Comparison of ENCODE assay signal across 17 mouse cellular contexts in genomic region chr10:8498951-8499891, GRCm38 (mm10). TPM values are rescaled to one million over a fixed set of nuclear protein-coding genes. Genes with fewer than 3 reads are reported as not detected.
A peak's percentile ranks its signal among the peaks of the same experiment; 100 is the strongest.
DNase-seq lines count a peak whose midpoint lies in the region; ATAC-seq lines count a peak whose summit lies in the region.
"Had no signal": no experiment of that assay in that cellular context is flagged by ENCODE, and none has a peak within 500 bp of the region (broad histone marks: within the 10 kb centered on the region; RNA-seq: fewer than 3 reads in every experiment).

No protein-coding gene starts in this region.

- no peak overlapping the region for H3K27ac ChIP-seq in liver, embryonic 11.5 days (ENCODE audit: low read depth, low read length)
- H3K27ac ChIP-seq: limb, embryonic 12.5 days; midbrain, embryonic 13.5 days; neural tube, embryonic 15.5 days had no signal

- H3K4me1 ChIP-seq in liver, embryonic 11.5 days (replicated peaks; ENCODE audit: control insufficient read depth, insufficient read depth, low read length): no peaks in the 10 kb centered on the region

- H3K4me3 ChIP-seq in liver, embryonic 11.5 days (ENCODE audit: low read depth, low read length): no peak overlapping the region
- H3K4me3 ChIP-seq: erythroblast, embryonic 14.5 days; limb, embryonic 12.5 days; midbrain, embryonic 13.5 days; neural tube, embryonic 15.5 days had no signal

- DNase-seq in gastrocnemius, adult 18-20 months (ENCODE audit: low spot score): peak; percentile 24
- DNase-seq in gastrocnemius, adult 8-10 months (ENCODE audit: low spot score in 2 of 2): no peak
- peak; percentile 21 for DNase-seq in retina, embryonic 14.5 days (ENCODE audit: low spot score)
- no peak for DNase-seq in retina, postnatal 1 day
- DNase-seq in cerebellum, adult 11-12 months: peak; percentile 86
- DNase-seq in gonadal fat pad, adult 2 months (ENCODE audit: low read depth): peak; percentile 81
- no peak for DNase-seq in liver, embryonic 11.5 days (ENCODE audit: low spot score)
- DNase-seq: embryo, embryonic 11 days; heart, postnatal 4 days; kidney, adult 18-20 months; right cerebral cortex, postnatal 14 days had no signal

- no peaks in the 10 kb centered on the region for H3K9me3 ChIP-seq in liver, embryonic 11.5 days (ENCODE audit: control insufficient read depth, low read length)
- H3K9me3 ChIP-seq: limb, embryonic 12.5 days; midbrain, embryonic 13.5 days; neural tube, embryonic 15.5 days had no signal

- H3K36me3 ChIP-seq in liver, embryonic 11.5 days (ENCODE audit: control insufficient read depth, insufficient read depth, low read length): no peaks in the 10 kb centered on the region
- H3K36me3 ChIP-seq: limb, embryonic 12.5 days; midbrain, embryonic 13.5 days; neural tube, embryonic 15.5 days had no signal

- no peak overlapping the region for H3K9ac ChIP-seq in liver, embryonic 11.5 days (ENCODE audit: low read depth, low read length)
- H3K9ac ChIP-seq: limb, embryonic 12.5 days; midbrain, embryonic 13.5 days; neural tube, embryonic 15.5 days had no signal

- ATAC-seq in liver, embryonic 11.5 days (replicated peaks; ENCODE audit: low FRiP score): no peak
- ATAC-seq in megakaryocyte progenitor cell, adult 5-6 weeks (replicated peaks; ENCODE audit: poor library complexity): no peak
- ATAC-seq: midbrain, embryonic 13.5 days had no signal

- no peaks in the 10 kb centered on the region for H3K27me3 ChIP-seq in liver, embryonic 11.5 days (replicated peaks; ENCODE audit: control insufficient read depth, insufficient read depth, low read length)
- H3K27me3 ChIP-seq: CH12.LX; limb, embryonic 12.5 days; midbrain, embryonic 13.5 days; neural tube, embryonic 15.5 days had no signal

- no peak overlapping the region for H3K4me2 ChIP-seq in liver, embryonic 11.5 days
- H3K4me2 ChIP-seq: limb, embryonic 12.5 days; midbrain, embryonic 13.5 days; neural tube, embryonic 15.5 days had no signal

- WGBS in liver, embryonic 11.5 days: 65% methylated on average over 13 of the region's 13 CpGs

RNA-seq across cellular contexts. Expression of gene Ust, which starts 19.4 kb away (rescaled TPM):
- 1 to 10 TPM; 1.1 to 1.2 TPM for total RNA-seq in gastrocnemius, adult 18-20 months (2021)
- total RNA-seq in gastrocnemius, adult 8-10 months (2022): 1 to 10 TPM in 2 of 4 experiments, under 1 TPM in 2; 0.68 to 1.7 (median 1.2) TPM
- polyA plus RNA-seq in gonadal fat pad, adult 2 months (2012; rRNA removed): 4.3 and 4.6 TPM in 2 replicates
- 2.4 and 3.1 TPM in 2 replicates for polyA plus RNA-seq in liver, embryonic 11.5 days (2014; fragmentation: Nextera tagmentation; extraction: Ambion mirVana)
- total RNA-seq in megakaryocyte progenitor cell, adult 5-6 weeks (2015): 0.47 and 0.56 TPM in 2 replicates
- 0.14 and 0.21 TPM in 2 replicates for total RNA-seq in megakaryocyte progenitor cell, adult 5-6 weeks (2017)
- total RNA-seq: CH12.LX had no signal
- polyA plus RNA-seq: erythroblast, embryonic 14.5 days had no signal

Comparison
In these comparisons a context has a peak if more than half of its experiments do, and no peak if none do; other contexts are left out.
1. DNase-seq: peak in gastrocnemius, adult 18-20 months (single experiment), retina, embryonic 14.5 days (single experiment), cerebellum, adult 11-12 months (single experiment) and gonadal fat pad, adult 2 months (single experiment); none in gastrocnemius, adult 8-10 months (0 of 2), retina, postnatal 1 day (single experiment) and liver, embryonic 11.5 days (single experiment).